Mouse (Mus musculus): ENCODE measurements at regions not wholly inside any gene's neighbourhood (a gene's known extent, or its start where the extent isn't known, plus 50 kb on each side); places are given as distances from the start of the nearest gene placed in this dataset.
A peak's percentile ranks its signal among the peaks of the same experiment; 100 is the strongest.

DNA sequence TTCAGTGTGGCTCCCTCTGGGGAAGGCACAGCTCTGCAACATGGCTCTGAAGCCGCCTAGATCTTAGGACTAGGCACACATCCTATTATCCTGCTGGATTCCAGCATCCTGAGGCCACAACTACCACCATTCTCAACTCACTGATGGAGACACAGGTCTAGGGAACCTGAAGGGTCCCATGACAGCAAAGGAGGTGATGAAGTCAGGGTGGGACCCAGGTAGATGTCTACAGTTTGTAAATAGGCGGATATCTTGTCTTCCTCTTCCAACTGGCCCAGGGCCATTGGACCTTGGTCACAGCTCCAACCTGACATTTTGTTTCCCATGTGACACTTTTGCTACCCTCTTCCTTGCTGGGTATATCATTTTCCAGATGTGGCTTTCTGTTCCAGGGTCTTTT lies 106.4 kb downstream of the Vapb start:
- no peaks in the 10 kb centered on the region for H3K4me1 ChIP-seq
- no peaks in the 10 kb centered on the region for H3K9me3 ChIP-seq
- WGBS = 79% methylated on average over 2 of the region's 2 CpGs
- no peaks in the 10 kb centered on the region for H3K36me3 ChIP-seq
- H3K27me3 ChIP-seq = no peaks in the 10 kb centered on the region
- H3K9ac ChIP-seq = no peak overlapping the region
- no peak for ATAC-seq (ENCODE audit: borderline replicate concordance, extremely low read depth, low FRiP score, low TSS enrichment)
- H3K4me2 ChIP-seq = no peak overlapping the region
- no peak overlapping the region for H3K27ac ChIP-seq
- H3K4me3 ChIP-seq = no peak overlapping the region

- Histone ChIP-seq H3K27me3 (no peaks in the 10 kb centered on the region), H3K4me2 (no peak overlapping the region), H3K9me3 (no peaks in the 10 kb centered on the region), H3K9ac (no peak overlapping the region), H3K4me1 (no peaks in the 10 kb centered on the region), H3K27ac (no peak overlapping the region), H3K4me3 (no peak overlapping the region), H3K36me3 (no peaks in the 10 kb centered on the region)
- 70% methylated on average over 3 of the region's 3 CpGs for WGBS
- ATAC-seq (ENCODE audit: borderline replicate concordance, extremely low read depth, low FRiP score, low TSS enrichment) = no peak
These were observed 107.2 kb downstream of the Vapb start for GRCm38 (mm10) chr2:173844524-173844923.

- no peaks in the 10 kb centered on the region for H3K27me3 ChIP-seq
- no peak for ATAC-seq (ENCODE audit: borderline replicate concordance, extremely low read depth, low FRiP score, low TSS enrichment)
- 70% methylated on average over 14 of the region's 14 CpGs for WGBS
- H3K27ac ChIP-seq = no peak overlapping the region
- H3K4me2 ChIP-seq = no peak overlapping the region
- H3K4me1 ChIP-seq = no peaks in the 10 kb centered on the region
- no peak overlapping the region for H3K4me3 ChIP-seq
- no peaks in the 10 kb centered on the region for H3K36me3 ChIP-seq
- H3K9ac ChIP-seq = no peak overlapping the region
- H3K9me3 ChIP-seq = no peaks in the 10 kb centered on the region
These were observed 108.1 kb downstream of the Vapb start for GRCm38 (mm10) chr2:173845155-173846029.

- Histone ChIP-seq H3K4me3 (no peak overlapping the region), H3K4me2 (no peak overlapping the region), H3K27me3 (no peaks in the 10 kb centered on the region), H3K27ac (no peak overlapping the region), H3K4me1 (peaks cover 5% of the 10 kb centered on the region; the same call in 1 of the 2 replicates), H3K36me3 (no peaks in the 10 kb centered on the region), H3K9me3 (no peaks in the 10 kb centered on the region), H3K9ac (no peak overlapping the region)
- WGBS = 33% methylated on average over 4 of the region's 4 CpGs
- ATAC-seq (ENCODE audit: borderline replicate concordance, extremely low read depth, low FRiP score, low TSS enrichment) = no peak
These were observed 113.7 kb downstream of the Vapb start for GRCm38 (mm10) chr2:173851054-173851453.

DNA sequence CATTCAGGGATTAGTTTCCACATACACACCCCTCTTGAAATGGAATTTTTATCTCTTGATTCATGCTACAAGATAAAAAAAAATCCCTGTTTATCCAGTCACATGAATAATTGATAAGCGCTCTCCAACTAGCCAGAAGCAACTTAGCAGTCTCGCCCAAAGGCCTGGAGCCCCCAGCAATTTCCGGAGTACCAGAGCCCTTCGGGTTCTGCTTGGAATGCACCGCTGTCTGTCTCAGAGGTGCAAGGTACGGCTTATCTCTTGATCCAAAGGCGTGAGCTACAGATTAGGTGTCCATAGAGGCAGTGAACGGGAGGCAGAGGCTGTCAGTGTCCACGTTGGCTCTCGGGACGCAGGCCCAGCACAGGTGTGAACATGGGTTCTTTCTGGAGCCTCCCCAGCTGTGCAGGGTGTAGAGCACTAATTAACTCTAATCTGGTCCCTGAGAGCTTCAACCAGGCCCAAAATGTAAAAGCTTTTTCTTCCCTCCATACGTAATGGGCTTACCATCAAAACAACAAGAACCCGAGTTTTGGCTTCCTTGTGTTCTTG lies 116.9 kb downstream of the Vapb start:
- no peak overlapping the region for H3K27ac ChIP-seq
- H3K9me3 ChIP-seq = no peaks in the 10 kb centered on the region
- no peak overlapping the region for H3K9ac ChIP-seq
- H3K27me3 ChIP-seq = no peaks in the 10 kb centered on the region
- H3K36me3 ChIP-seq = no peaks in the 10 kb centered on the region
- ATAC-seq (ENCODE audit: borderline replicate concordance, extremely low read depth, low FRiP score, low TSS enrichment) = peak; percentile 44
- H3K4me2 ChIP-seq = no peak overlapping the region
- WGBS = 28% methylated on average over 13 of the region's 13 CpGs
- H3K4me3 ChIP-seq = no peak overlapping the region
- H3K4me1 ChIP-seq = peaks cover 5% of the 10 kb centered on the region; the same call in 1 of the 2 replicates

GRCm38 (mm10) chr2:173854846-173855245 lies 117.5 kb downstream of the Vapb start:
- Histone ChIP-seq H3K9ac (no peak overlapping the region), H3K36me3 (no peaks in the 10 kb centered on the region), H3K9me3 (no peaks in the 10 kb centered on the region), H3K27me3 (no peaks in the 10 kb centered on the region), H3K4me1 (peaks cover 5% of the 10 kb centered on the region; the same call in 1 of the 2 replicates), H3K27ac (no peak overlapping the region), H3K4me2 (no peak overlapping the region), H3K4me3 (no peak overlapping the region)
- ATAC-seq (ENCODE audit: borderline replicate concordance, extremely low read depth, low FRiP score, low TSS enrichment) = no peak
- 51% methylated on average over 7 of the region's 7 CpGs for WGBS

DNA sequence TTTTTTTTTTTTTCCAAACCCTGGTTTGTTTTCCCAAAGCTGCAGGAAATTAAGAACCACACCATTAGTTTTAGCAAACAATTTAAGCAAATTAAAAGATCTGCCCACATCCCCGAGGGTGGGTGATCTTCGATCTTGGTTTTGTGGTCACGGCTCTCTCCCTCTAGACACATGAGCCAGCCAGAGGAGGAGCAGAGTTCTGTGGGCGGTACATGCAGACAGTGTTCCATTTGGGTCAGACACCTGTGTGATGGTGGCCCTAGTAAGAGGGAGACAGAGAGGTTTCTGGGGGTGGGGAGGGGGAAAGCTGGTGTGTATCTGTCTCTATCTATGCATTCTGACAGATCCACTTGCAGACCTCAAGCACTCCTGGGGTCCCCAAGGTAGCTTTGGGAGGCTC lies 118.0 kb downstream of the Vapb start:
- H3K9ac ChIP-seq = no peak overlapping the region
- H3K4me2 ChIP-seq = no peak overlapping the region
- 64% methylated on average over 4 of the region's 4 CpGs for WGBS
- H3K4me1 ChIP-seq = peaks cover 5% of the 10 kb centered on the region; the same call in 1 of the 2 replicates
- H3K9me3 ChIP-seq = no peaks in the 10 kb centered on the region
- H3K4me3 ChIP-seq = no peak overlapping the region
- no peak overlapping the region for H3K27ac ChIP-seq
- ATAC-seq (ENCODE audit: borderline replicate concordance, extremely low read depth, low FRiP score, low TSS enrichment) = no peak
- H3K27me3 ChIP-seq = no peaks in the 10 kb centered on the region
- H3K36me3 ChIP-seq = no peaks in the 10 kb centered on the region

DNA sequence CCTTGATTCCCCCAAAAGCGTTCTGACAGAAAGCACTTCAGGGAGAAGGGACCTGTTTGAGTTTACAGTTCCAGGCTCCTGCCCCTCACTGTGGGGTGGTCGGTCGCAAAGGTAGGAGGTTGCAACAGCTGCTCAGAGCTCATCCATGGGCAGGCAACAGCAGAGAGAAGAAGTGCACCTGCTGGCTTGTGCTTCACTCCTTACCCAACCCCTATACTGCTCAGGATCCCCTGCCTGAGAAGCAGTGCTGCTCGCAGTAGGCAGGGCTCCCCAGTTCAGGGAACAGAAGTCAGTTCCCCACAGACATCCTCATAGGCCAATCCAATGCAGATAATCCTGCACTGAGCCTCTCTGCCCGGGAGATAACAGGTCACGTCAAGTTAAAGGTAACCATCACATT lies 119.7 kb downstream of the Vapb start:
- Histone ChIP-seq H3K27ac (no peak overlapping the region), H3K27me3 (no peaks in the 10 kb centered on the region), H3K9me3 (no peaks in the 10 kb centered on the region), H3K4me3 (no peak overlapping the region), H3K4me1 (peaks cover 5% of the 10 kb centered on the region; the same call in 1 of the 2 replicates), H3K36me3 (no peaks in the 10 kb centered on the region), H3K4me2 (no peak overlapping the region), H3K9ac (no peak overlapping the region)
- no peak for ATAC-seq (ENCODE audit: borderline replicate concordance, extremely low read depth, low FRiP score, low TSS enrichment)
- WGBS = 79% methylated on average over 6 of the region's 6 CpGs

GRCm38 (mm10) chr2:173873048-173873447 lies 135.7 kb downstream of the Vapb start:
- 71% methylated on average over 3 of the region's 3 CpGs for WGBS

More at GRCm38 (mm10) chr2:173873048-173873447, 135.7 kb downstream of the Vapb start:
- Histone ChIP-seq H3K36me3 (no peaks in the 10 kb centered on the region), H3K4me3 (no peak overlapping the region), H3K9me3 (no peaks in the 10 kb centered on the region), H3K27me3 (no peaks in the 10 kb centered on the region), H3K27ac (no peak overlapping the region), H3K4me1 (no peaks in the 10 kb centered on the region), H3K9ac (no peak overlapping the region), H3K4me2 (no peak overlapping the region)
- ATAC-seq (ENCODE audit: borderline replicate concordance, extremely low read depth, low FRiP score, low TSS enrichment) = no peak

Data from lung, embryonic 15.5 days (tissue).